Mouse (Mus musculus) spleen, embryonic (tissue): ENCODE data around the gene Nynrin.

ENCODE experiments used
- CTCF ChIA-PET: fragments of 350-600 bp; sonication (Branson Sonifier 250); formaldehyde crosslinking; loops from one replicate; lab custom pipeline; 2022; lab: Charles Lee

Nynrin gene

GRCm38 (mm10) chr14:55838740-55839139 is 15.1 kb upstream of the Nynrin start:
- CTCF ChIA-PET: no interaction called here

GRCm38 (mm10) chr14:55840853-55841366 is 12.9 kb upstream of the Nynrin start:
- CTCF ChIA-PET: no interaction called here

- CTCF ChIA-PET: no interaction called here
Measured at GRCm38 (mm10) chr14:55842794-55843193, 11.0 kb upstream of the Nynrin start.

- CTCF ChIA-PET: no interaction called here
Measured at GRCm38 (mm10) chr14:55845506-55846294, 8.1 kb upstream of the Nynrin start.

- CTCF ChIA-PET: no interaction called here
Measured at GRCm38 (mm10) chr14:55850885-55851284, 2.9 kb upstream of the Nynrin start.

GRCm38 (mm10) chr14:55852646-55853551 is 911 bp upstream of the Nynrin start:
- CTCF ChIA-PET: interaction anchor here (1.1 kb wide), 1 partner anchor 11 kb away, joined by 3 read pairs; no protein-coding TSS in a partner anchor

GRCm38 (mm10) chr14:55854406-55855100 is 743 bp downstream of the Nynrin start:
- CTCF ChIA-PET: interaction anchor here (0.6 kb wide), 1 partner anchor 13 kb away, joined by 9 read pairs; no protein-coding TSS in a partner anchor

- CTCF ChIA-PET: no interaction called here
Measured at GRCm38 (mm10) chr14:55855101-55855561, 1.3 kb downstream of the Nynrin start.

GRCm38 (mm10) chr14:55857588-55857987 is 3.8 kb downstream of the Nynrin start:
- CTCF ChIA-PET: no interaction called here

GRCm38 (mm10) chr14:55862186-55862585 is 8.4 kb downstream of the Nynrin start:
- CTCF ChIA-PET: no interaction called here

GRCm38 (mm10) chr14:55862970-55863369 is 9.2 kb downstream of the Nynrin start:
- CTCF ChIA-PET: no interaction called here

- CTCF ChIA-PET: interaction anchor here (0.8 kb wide), 1 partner anchor 11 kb away, joined by 3 read pairs; no protein-coding TSS in a partner anchor
Measured at GRCm38 (mm10) chr14:55863773-55864172, 10.0 kb downstream of the Nynrin start.

GRCm38 (mm10) chr14:55866962-55867361 is 13.2 kb downstream of the Nynrin start:
- CTCF ChIA-PET: interaction anchor here (0.5 to 1.2 kb wide), 2 partner anchors 53 to 872 kb away, joined by 4 to 14 read pairs; partner anchors contain the start of gene Myh7

- CTCF ChIA-PET: interaction anchor here (0.7 kb wide), 1 partner anchor 14 kb away, joined by 9 read pairs; no protein-coding TSS in a partner anchor
Measured at GRCm38 (mm10) chr14:55868230-55869026, 14.6 kb downstream of the Nynrin start.

GRCm38 (mm10) chr14:55869538-55869937 is 15.7 kb downstream of the Nynrin start:
- CTCF ChIA-PET: no interaction called here

GRCm38 (mm10) chr14:55872039-55872438 is 18.2 kb downstream of the Nynrin start:
- CTCF ChIA-PET: no interaction called here

- CTCF ChIA-PET: no interaction called here
Measured at GRCm38 (mm10) chr14:55872551-55872950, 18.7 kb downstream of the Nynrin start.

- CTCF ChIA-PET: interaction anchor here (0.6 to 1.6 kb wide), 3 partner anchors 11 to 45 kb away, joined by 3 to 7 read pairs (median 3); partner anchors contain the start of genes Khnyn and Nynrin
Measured at GRCm38 (mm10) chr14:55873242-55873713, 19.5 kb downstream of the Nynrin start.
